Mouse (Mus musculus): Measurements from ENCODE around the gene Tmtc1. TPM values are rescaled to one million over a fixed set of nuclear protein-coding genes. Genes with fewer than 3 reads are reported as not detected.

The Tmtc1 gene
- polyA plus RNA-seq, 1 experiment from 2014 or later: 1.7 TPM

GRCm38 (mm10) chr6:148358580-148359246, 85.5 kb downstream of the Tmtc1 start:
- Histone ChIP-seq H3K9ac (no peak overlapping the region), H3K27me3 (no peaks in the 10 kb centered on the region), H3K4me2 (peak overlapping the region; percentile 39), H3K36me3 (replicated peaks) (peaks cover 9% of the 10 kb centered on the region), H3K9me3 (0 out of 2 replicates have a peak, but pooled peaks cover 7% of the 10 kb centered on the region), H3K4me1 (peaks cover 8% of the 10 kb centered on the region), H3K27ac (peak overlapping the region; percentile 66), H3K4me3 (replicated peaks) (peak overlapping the region; percentile 14)
- 10% methylated on average over 8 of the region's 12 CpGs for WGBS
- ATAC-seq (ENCODE audit: low FRiP score): peak; percentile 68

- ATAC-seq (ENCODE audit: low FRiP score): no peak
- peaks cover 8% of the 10 kb centered on the region for H3K4me1 ChIP-seq
- H3K4me3 ChIP-seq (replicated peaks): no peak overlapping the region
- H3K27me3 ChIP-seq: no peaks in the 10 kb centered on the region
- no peak overlapping the region for H3K9ac ChIP-seq
- H3K4me2 ChIP-seq: no peak overlapping the region
- H3K9me3 ChIP-seq: 0 out of 2 replicates have a peak, but pooled peaks cover 7% of the 10 kb centered on the region
- H3K27ac ChIP-seq: no peak overlapping the region
- H3K36me3 ChIP-seq (replicated peaks): peaks cover 9% of the 10 kb centered on the region
These were observed 88.0 kb downstream of the Tmtc1 start for GRCm38 (mm10) chr6:148356141-148356540.

GRCm38 (mm10) chr6:148354509-148355474, 89.4 kb downstream of the Tmtc1 start:
- peak overlapping the region; percentile 45 for H3K4me3 ChIP-seq (replicated peaks)
- 36% methylated on average over 85 of the region's 85 CpGs for WGBS
- H3K36me3 ChIP-seq (replicated peaks): peaks cover 9% of the 10 kb centered on the region
- peaks cover 8% of the 10 kb centered on the region for H3K4me1 ChIP-seq
- no peaks in the 10 kb centered on the region for H3K27me3 ChIP-seq
- 0 out of 2 replicates have a peak overlapping the region, but pooled peaks have one; percentile 9 for H3K9ac ChIP-seq
- no peak overlapping the region for H3K27ac ChIP-seq
- peak overlapping the region; percentile 46 for H3K4me2 ChIP-seq
- 0 out of 2 replicates have a peak, but pooled peaks cover 7% of the 10 kb centered on the region for H3K9me3 ChIP-seq
- ATAC-seq (ENCODE audit: low FRiP score): peak; percentile 72

- Histone ChIP-seq H3K4me3 (replicated peaks) (peak overlapping the region; percentile 45), H3K4me1 (peaks cover 6% of the 10 kb centered on the region), H3K27me3 (no peaks in the 10 kb centered on the region), H3K4me2 (peak overlapping the region; percentile 46), H3K9me3 (0 out of 2 replicates have a peak, but pooled peaks cover 7% of the 10 kb centered on the region), H3K9ac (no peak overlapping the region), H3K27ac (no peak overlapping the region), H3K36me3 (replicated peaks) (peaks cover 9% of the 10 kb centered on the region)
- peak; percentile 20; the same call in 1 of the 2 replicates for ATAC-seq (ENCODE audit: low FRiP score)
- WGBS: 81% methylated on average over 16 of the region's 16 CpGs
These were observed 90.1 kb downstream of the Tmtc1 start for GRCm38 (mm10) chr6:148354151-148354508.

GRCm38 (mm10) chr6:148345001-148345400, 99.2 kb downstream of the Tmtc1 start:
- Histone ChIP-seq H3K9me3 (no peaks in the 10 kb centered on the region), H3K27ac (no peak overlapping the region), H3K9ac (no peak overlapping the region), H3K4me3 (replicated peaks) (no peak overlapping the region), H3K4me2 (no peak overlapping the region), H3K27me3 (no peaks in the 10 kb centered on the region), H3K4me1 (no peaks in the 10 kb centered on the region), H3K36me3 (replicated peaks) (no peaks in the 10 kb centered on the region)
- 77% methylated on average over 3 of the region's 3 CpGs for WGBS
- ATAC-seq (ENCODE audit: low FRiP score): no peak

- Histone ChIP-seq H3K27me3 (no peaks in the 10 kb centered on the region), H3K27ac (no peak overlapping the region), H3K9me3 (no peaks in the 10 kb centered on the region), H3K4me1 (peaks cover 13% of the 10 kb centered on the region), H3K4me3 (replicated peaks) (no peak overlapping the region), H3K36me3 (replicated peaks) (no peaks in the 10 kb centered on the region), H3K4me2 (no peak overlapping the region), H3K9ac (no peak overlapping the region)
- no peak for ATAC-seq (ENCODE audit: low FRiP score)
- whole genome bisulfite sequencing: 91% methylated on average over 2 of the region's 2 CpGs
These were observed 102.0 kb downstream of the Tmtc1 start for GRCm38 (mm10) chr6:148342191-148342590.

- no peak for ATAC-seq (ENCODE audit: low FRiP score)
- Histone ChIP-seq H3K4me3 (replicated peaks) (no peak overlapping the region), H3K9me3 (no peaks in the 10 kb centered on the region), H3K27ac (no peak overlapping the region), H3K4me1 (peaks cover 13% of the 10 kb centered on the region), H3K4me2 (no peak overlapping the region), H3K27me3 (no peaks in the 10 kb centered on the region), H3K9ac (no peak overlapping the region), H3K36me3 (replicated peaks) (no peaks in the 10 kb centered on the region)
- WGBS: 86% methylated on average over 2 of the region's 2 CpGs
These were observed 102.4 kb downstream of the Tmtc1 start for GRCm38 (mm10) chr6:148341765-148342164.

- H3K36me3 ChIP-seq (replicated peaks): no peaks in the 10 kb centered on the region
- H3K27me3 ChIP-seq: no peaks in the 10 kb centered on the region
- H3K9me3 ChIP-seq: no peaks in the 10 kb centered on the region
- H3K9ac ChIP-seq: no peak overlapping the region
- ATAC-seq (ENCODE audit: low FRiP score): peak; percentile 79; the same call in 1 of the 2 replicates
- H3K4me2 ChIP-seq: no peak overlapping the region
- 15% methylated on average over 3 of the region's 3 CpGs for WGBS
- peak overlapping the region; percentile 57 for H3K27ac ChIP-seq
- H3K4me3 ChIP-seq (replicated peaks): no peak overlapping the region
- peaks cover 13% of the 10 kb centered on the region for H3K4me1 ChIP-seq
These were observed 105.7 kb downstream of the Tmtc1 start for GRCm38 (mm10) chr6:148338326-148338957.

- no peak for ATAC-seq (ENCODE audit: low FRiP score)
- Histone ChIP-seq H3K9ac (no peak overlapping the region), H3K4me1 (peaks cover 13% of the 10 kb centered on the region), H3K27ac (no peak overlapping the region), H3K36me3 (replicated peaks) (no peaks in the 10 kb centered on the region), H3K4me3 (replicated peaks) (no peak overlapping the region), H3K9me3 (no peaks in the 10 kb centered on the region), H3K27me3 (no peaks in the 10 kb centered on the region), H3K4me2 (no peak overlapping the region)
These were observed 107.8 kb downstream of the Tmtc1 start for GRCm38 (mm10) chr6:148336290-148336955.

- H3K36me3 ChIP-seq (replicated peaks): no peaks in the 10 kb centered on the region
- no peak overlapping the region for H3K4me2 ChIP-seq
- no peaks in the 10 kb centered on the region for H3K4me1 ChIP-seq
- no peak overlapping the region for H3K4me3 ChIP-seq (replicated peaks)
- no peaks in the 10 kb centered on the region for H3K9me3 ChIP-seq
- no peak overlapping the region for H3K9ac ChIP-seq
- 96% methylated on average over 2 of the region's 2 CpGs for WGBS
- ATAC-seq (ENCODE audit: low FRiP score): no peak
- no peak overlapping the region for H3K27ac ChIP-seq
- no peaks in the 10 kb centered on the region for H3K27me3 ChIP-seq
These were observed 112.3 kb downstream of the Tmtc1 start for GRCm38 (mm10) chr6:148331916-148332315.

- Histone ChIP-seq H3K27me3 (no peaks in the 10 kb centered on the region), H3K4me1 (no peaks in the 10 kb centered on the region), H3K4me3 (replicated peaks) (no peak overlapping the region), H3K4me2 (no peak overlapping the region), H3K27ac (no peak overlapping the region), H3K9me3 (no peaks in the 10 kb centered on the region), H3K9ac (no peak overlapping the region), H3K36me3 (replicated peaks) (no peaks in the 10 kb centered on the region)
- no peak for ATAC-seq (ENCODE audit: low FRiP score)
These were observed 114.2 kb downstream of the Tmtc1 start for GRCm38 (mm10) chr6:148329976-148330375.

- Histone ChIP-seq H3K27ac (no peak overlapping the region), H3K36me3 (replicated peaks) (no peaks in the 10 kb centered on the region), H3K4me1 (no peaks in the 10 kb centered on the region), H3K27me3 (no peaks in the 10 kb centered on the region), H3K9ac (no peak overlapping the region), H3K4me3 (replicated peaks) (no peak overlapping the region), H3K4me2 (no peak overlapping the region), H3K9me3 (no peaks in the 10 kb centered on the region)
- 72% methylated on average over 2 of the region's 2 CpGs for WGBS
- ATAC-seq (ENCODE audit: low FRiP score): no peak
These were observed 115.3 kb downstream of the Tmtc1 start for GRCm38 (mm10) chr6:148328928-148329327.
